In genomic region chr11:32743891-32744290, GRCm38 (mm10) we compare ENCODE assay signal across 23 mouse cellular contexts.
DNase-seq lines count a peak whose midpoint lies in the region.
"Had no signal": no experiment of that assay in that cellular context is flagged by ENCODE, and none has a peak within 500 bp of the region (broad histone marks: within the 10 kb centered on the region; RNA-seq: fewer than 3 reads in every experiment).

No protein-coding gene starts in this region.

- peaks cover 2% of the 10 kb centered on the region; the same call in 1 of the 2 replicates for H3K9me3 ChIP-seq in embryonic facial prominence, embryonic 10.5 days
- H3K9me3 ChIP-seq in limb, embryonic 10.5 days (replicated peaks): no peaks in the 10 kb centered on the region
- H3K9me3 ChIP-seq: embryonic facial prominence, embryonic 12.5 days; embryonic facial prominence, embryonic 15.5 days; forebrain, embryonic 13.5 days; hindbrain, embryonic 10.5 days; hindbrain, embryonic 13.5 days; intestine, embryonic 15.5 days had no signal

- no peak overlapping the region for H3K4me3 ChIP-seq in embryonic facial prominence, embryonic 10.5 days
- no peak overlapping the region for H3K4me3 ChIP-seq in limb, embryonic 10.5 days
- H3K4me3 ChIP-seq: embryonic facial prominence, embryonic 12.5 days; embryonic facial prominence, embryonic 15.5 days; forebrain, embryonic 13.5 days; hindbrain, embryonic 10.5 days; hindbrain, embryonic 13.5 days; intestine, embryonic 15.5 days had no signal

- peaks cover 7% of the 10 kb centered on the region for H3K4me1 ChIP-seq in embryonic facial prominence, embryonic 10.5 days
- peaks cover 9% of the 10 kb centered on the region for H3K4me1 ChIP-seq in limb, embryonic 10.5 days
- H3K4me1 ChIP-seq: embryonic facial prominence, embryonic 15.5 days; forebrain, embryonic 13.5 days; hindbrain, embryonic 10.5 days; hindbrain, embryonic 13.5 days had no signal

- H3K27me3 ChIP-seq in embryonic facial prominence, embryonic 10.5 days (replicated peaks; ENCODE audit: low read depth, poor library complexity, severe bottlenecking): no peaks in the 10 kb centered on the region
- H3K27me3 ChIP-seq in limb, embryonic 10.5 days (ENCODE audit: low read depth, poor library complexity, severe bottlenecking): no peaks in the 10 kb centered on the region
- H3K27me3 ChIP-seq: embryonic facial prominence, embryonic 12.5 days; embryonic facial prominence, embryonic 15.5 days; forebrain, embryonic 13.5 days; hindbrain, embryonic 13.5 days; intestine, embryonic 15.5 days had no signal

- intact Hi-C loops in heart, postnatal 10 days (cut with DNase I): no loop called here

- WGBS in embryonic facial prominence, embryonic 10.5 days: 46% methylated on average over 5 of the region's 5 CpGs
- WGBS in limb, embryonic 10.5 days: 33% methylated on average over 5 of the region's 5 CpGs

- DNase-seq in heart, adult 11 months: peak; percentile 74
- DNase-seq in heart, postnatal 10 days: no peak
- DNase-seq in embryonic facial prominence, embryonic 10.5 days (ENCODE audit: low spot score): peak; percentile 36
- peak; percentile 59 for DNase-seq in limb, embryonic 10.5 days (ENCODE audit: low spot score)
- DNase-seq in mesoderm, embryonic 11.5 days (ENCODE audit: low read depth, low spot score): peak; percentile 35
- no peak for DNase-seq in frontal cortex, adult 2 months (ENCODE audit: extremely low spot score in 1 of 2, low spot score in 1 of 2)
- DNase-seq in retina, postnatal 1 day: no peak
- no peak for DNase-seq in B cell, adult 2 months
- DNase-seq: adrenal gland, adult 8-10 months; adrenal gland, postnatal 25 days; cerebellum, adult 11-12 months; cerebellum, adult 9-10 months; cerebellum, postnatal 25 days; gastrocnemius, postnatal 10 days; gastrocnemius, postnatal 36 days; heart, postnatal 36 days; kidney, adult 11 months had no signal

- H3K36me3 ChIP-seq in embryonic facial prominence, embryonic 10.5 days (replicated peaks): peaks cover 92% of the 10 kb centered on the region
- H3K36me3 ChIP-seq in limb, embryonic 10.5 days: peaks cover 90% of the 10 kb centered on the region

- no peak overlapping the region for H3K27ac ChIP-seq in embryonic facial prominence, embryonic 10.5 days (replicated peaks)
- H3K27ac ChIP-seq in limb, embryonic 10.5 days: no peak overlapping the region
- H3K27ac ChIP-seq: embryonic facial prominence, embryonic 12.5 days; embryonic facial prominence, embryonic 15.5 days; forebrain, embryonic 13.5 days; hindbrain, embryonic 10.5 days; hindbrain, embryonic 13.5 days; intestine, embryonic 15.5 days had no signal

Comparison
In these comparisons a context has a peak if more than half of its experiments do, and no peak if none do; other contexts are left out.
1. DNase-seq: peak in heart, adult 11 months (single experiment), embryonic facial prominence, embryonic 10.5 days (single experiment), limb, embryonic 10.5 days (single experiment) and mesoderm, embryonic 11.5 days (single experiment); none in heart, postnatal 10 days (0 of 2), frontal cortex, adult 2 months (0 of 2), retina, postnatal 1 day (single experiment) and B cell, adult 2 months (0 of 2).